Mouse (Mus musculus) liver, embryonic 15.5 days (tissue): ENCODE data around the gene Chrm2. TPM values are rescaled to one million over a fixed set of nuclear protein-coding genes. Genes with fewer than 3 reads are reported as not detected.

ENCODE experiments used
- ATAC-seq: fragments of 200-750 bp; cut with Nextera tagmentation; 2 replicates; pipeline ENCODE4 v1.8.0; 2017; ENCODE audit warnings: moderate number of reproducible peaks, mild to moderate bottlenecking, moderate library complexity; ENCODE audit not compliant: insufficient read depth
- H3K27ac ChIP-seq: fragments of 300-500 bp; sonication (generic); replicated peaks from 2 replicates; pipeline ENCODE4 v1.5.1; 2015; ENCODE audit warnings: mild to moderate bottlenecking, inconsistent platforms
- H3K27me3 ChIP-seq: fragments of 300-500 bp; sonication (generic); 2 replicates; pipeline ENCODE4 v1.6.1; 2015; ENCODE audit warnings: mild to moderate bottlenecking, inconsistent platforms
- H3K36me3 ChIP-seq: fragments of 300-500 bp; sonication (generic); replicated peaks from 2 replicates; pipeline ENCODE4 v1.6.1; 2015; ENCODE audit warnings: moderate library complexity, mild to moderate bottlenecking, inconsistent platforms
- H3K4me1 ChIP-seq: fragments of 300-500 bp; sonication (generic); replicated peaks from 2 replicates; pipeline ENCODE4 v1.6.1; 2015; ENCODE audit warnings: inconsistent platforms
- H3K4me2 ChIP-seq: fragments of 300-500 bp; sonication (generic); 2 replicates; pipeline ENCODE4 v1.6.1; 2015; ENCODE audit warnings: moderate library complexity, mild to moderate bottlenecking, inconsistent platforms
- H3K4me3 ChIP-seq: fragments of 300-500 bp; sonication (generic); replicated peaks from 2 replicates; pipeline ENCODE4 v1.5.1; 2015; ENCODE audit warnings: mild to moderate bottlenecking, inconsistent platforms
- H3K9ac ChIP-seq: fragments of 300-500 bp; sonication (generic); 2 replicates; pipeline ENCODE4 v1.6.1; 2015; ENCODE audit warnings: moderate library complexity, mild to moderate bottlenecking, inconsistent platforms
- H3K9me3 ChIP-seq: fragments of 300-500 bp; sonication (generic); replicated peaks from 2 replicates; pipeline ENCODE4 v1.6.1; 2016; ENCODE audit warnings: inconsistent platforms
- WGBS: fragments of 180-500 bp; shearing (Covaris S2); methylation state at CpG from one replicate; pipeline ENCODE4 v1.1.7; 2015; ENCODE audit warnings: mixed read lengths; ENCODE audit not compliant: insufficient replicate concordance; 5-methylcytosine and 5-hydroxymethylcytosine counted together
- polyA plus RNA-seq: library from polyadenylated mRNA; unstranded; fragments of >200 nt; fragmentation: Nextera tagmentation; extraction: Ambion mirVana; gene quantifications from 2 replicates; pipeline ENCODE4 v1.2.1, GENCODE M21; 2015

Chrm2 gene
- 0.28 and 0.33 TPM in 2 replicates for polyA plus RNA-seq

DNA sequence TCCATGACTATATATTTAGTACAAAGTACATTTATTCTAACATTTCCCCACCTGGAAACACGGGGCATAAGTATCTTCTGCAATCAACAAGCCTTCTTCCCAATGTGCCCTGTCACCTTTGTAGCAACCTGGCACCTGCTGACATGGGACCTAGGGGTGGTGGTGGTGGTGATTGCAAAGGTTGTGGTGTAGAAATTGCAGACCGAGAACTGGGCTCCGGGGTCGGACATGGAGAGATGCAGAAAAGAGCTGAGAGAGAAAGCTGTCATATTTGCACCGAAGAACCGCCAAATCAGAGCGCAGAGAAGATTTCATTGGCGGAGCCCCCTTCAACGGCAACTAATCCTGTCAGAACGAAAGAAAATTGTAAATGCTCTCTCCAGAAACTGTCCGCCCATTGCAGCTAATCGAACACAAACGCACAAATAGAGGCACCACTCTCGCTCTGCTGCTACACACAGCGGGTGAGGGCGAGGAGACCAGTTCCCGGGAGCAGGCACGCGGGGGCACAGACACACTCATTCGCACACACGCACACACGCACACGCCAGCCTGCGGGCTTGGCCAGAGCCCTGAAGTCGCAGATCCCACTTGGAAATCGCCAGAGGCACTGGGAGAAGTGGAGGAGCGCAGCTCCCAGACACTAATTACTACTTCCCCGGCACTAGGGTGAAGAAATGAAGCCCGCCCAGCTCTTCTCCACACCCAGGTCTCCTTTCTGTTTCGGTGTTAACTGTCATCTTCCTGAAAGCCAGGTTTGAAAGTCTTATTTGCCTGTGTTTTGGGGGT lies at the start of gene Chrm2:
Chrm2 (plus strand) TSS at position 473 of the 789 bp plus-strand sequence.
- no peak for ATAC-seq
- Histone ChIP-seq H3K36me3 (no peaks in the 10 kb centered on the region), H3K4me2 (peak within 1 kb of the TSS; percentile 58), H3K27me3 (peaks cover 34% of the 10 kb centered on the region), H3K4me1 (no peaks in the 10 kb centered on the region), H3K4me3 (peak within 1 kb of the TSS; percentile 41), H3K27ac (no peak within 1 kb of the TSS), H3K9ac (no peak within 1 kb of the TSS), H3K9me3 (no peaks in the 10 kb centered on the region)
- 2% methylated on average over 30 of the region's 30 CpGs for WGBS

DNA sequence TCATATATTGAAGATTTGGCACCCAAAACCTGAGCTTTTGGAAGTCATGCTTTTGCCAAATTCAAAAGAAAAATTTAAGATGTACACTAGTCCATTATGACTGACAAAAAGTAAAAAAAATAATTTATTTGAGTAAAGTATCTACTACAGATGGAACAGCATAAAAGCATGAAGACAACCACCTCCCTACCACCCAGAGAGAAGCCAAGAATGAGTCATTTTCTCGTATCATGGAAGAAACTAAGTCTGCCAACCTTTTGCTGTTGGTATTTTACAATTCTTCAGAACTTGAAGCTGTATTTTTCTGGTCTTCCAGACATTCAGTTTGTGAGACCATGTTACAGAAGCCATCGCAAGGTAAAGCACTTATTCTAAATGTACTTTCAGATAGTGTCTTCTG lies 13.9 kb upstream of the Chrm2 start:
- H3K9ac ChIP-seq: no peak overlapping the region
- H3K9me3 ChIP-seq: no peaks in the 10 kb centered on the region
- H3K27me3 ChIP-seq: no peaks in the 10 kb centered on the region
- H3K4me2 ChIP-seq: no peak overlapping the region
- H3K27ac ChIP-seq: no peak overlapping the region
- WGBS: 54% methylated on average over 2 of the region's 2 CpGs
- no peaks in the 10 kb centered on the region for H3K4me1 ChIP-seq
- no peaks in the 10 kb centered on the region for H3K36me3 ChIP-seq
- no peak for ATAC-seq
- no peak overlapping the region for H3K4me3 ChIP-seq

- H3K36me3 ChIP-seq: no peaks in the 10 kb centered on the region
- H3K27me3 ChIP-seq: no peaks in the 10 kb centered on the region
- no peak overlapping the region for H3K4me2 ChIP-seq
- H3K9ac ChIP-seq: no peak overlapping the region
- H3K9me3 ChIP-seq: no peaks in the 10 kb centered on the region
- no peak overlapping the region for H3K27ac ChIP-seq
- WGBS: 43% methylated on average over 4 of the region's 4 CpGs
- H3K4me3 ChIP-seq: no peak overlapping the region
- no peaks in the 10 kb centered on the region for H3K4me1 ChIP-seq
- ATAC-seq: no peak
Observed at GRCm38 (mm10) chr6:36377936-36378335, 9.9 kb upstream of the Chrm2 start.

DNA sequence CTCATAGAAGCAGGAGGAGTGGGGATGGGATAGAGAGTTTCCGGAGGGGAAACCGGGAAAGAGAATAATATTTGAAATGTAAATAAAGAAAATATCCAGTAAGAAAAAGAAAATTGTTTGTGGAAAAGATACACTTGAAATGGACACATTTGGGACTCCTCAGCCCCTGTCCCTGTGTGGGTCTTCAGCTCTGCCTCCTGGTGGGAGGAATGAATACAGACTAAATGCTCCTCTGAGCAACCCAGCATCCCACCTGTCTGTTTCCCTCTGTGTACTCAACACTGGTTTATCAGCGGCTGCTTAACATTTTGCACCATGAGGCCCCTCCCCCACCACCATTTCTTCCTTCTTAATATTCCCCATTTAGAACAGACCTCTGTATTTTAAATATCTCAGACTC lies 3.8 kb upstream of the Chrm2 start:
- no peak for ATAC-seq
- H3K4me2 ChIP-seq: no peak overlapping the region
- no peaks in the 10 kb centered on the region for H3K36me3 ChIP-seq
- no peak overlapping the region for H3K4me3 ChIP-seq
- H3K27me3 ChIP-seq: peaks cover 22% of the 10 kb centered on the region
- H3K9me3 ChIP-seq: no peaks in the 10 kb centered on the region
- WGBS: 37% methylated on average over 3 of the region's 3 CpGs
- no peaks in the 10 kb centered on the region for H3K4me1 ChIP-seq
- H3K27ac ChIP-seq: no peak overlapping the region
- no peak overlapping the region for H3K9ac ChIP-seq

- H3K4me2 ChIP-seq: peak overlapping the region; percentile 58
- no peak for ATAC-seq
- WGBS: 2% methylated on average over 36 of the region's 36 CpGs
- no peak overlapping the region for H3K9ac ChIP-seq
- H3K4me1 ChIP-seq: no peaks in the 10 kb centered on the region
- no peaks in the 10 kb centered on the region for H3K9me3 ChIP-seq
- no peak overlapping the region for H3K27ac ChIP-seq
- peaks cover 34% of the 10 kb centered on the region for H3K27me3 ChIP-seq
- H3K4me3 ChIP-seq: peak overlapping the region; percentile 41
- H3K36me3 ChIP-seq: no peaks in the 10 kb centered on the region
Observed at GRCm38 (mm10) chr6:36388401-36389259, 746 bp downstream of the Chrm2 start.

GRCm38 (mm10) chr6:36389260-36389965 lies 1.5 kb downstream of the Chrm2 start:
- no peaks in the 10 kb centered on the region for H3K36me3 ChIP-seq
- no peak overlapping the region for H3K9ac ChIP-seq
- no peaks in the 10 kb centered on the region for H3K9me3 ChIP-seq
- no peak overlapping the region for H3K27ac ChIP-seq
- 0 out of 2 replicates have a peak overlapping the region, but pooled peaks have one; percentile 41 for H3K4me3 ChIP-seq
- H3K4me2 ChIP-seq: peak overlapping the region; percentile 58
- no peaks in the 10 kb centered on the region for H3K4me1 ChIP-seq
- ATAC-seq: no peak
- peaks cover 34% of the 10 kb centered on the region for H3K27me3 ChIP-seq
- WGBS: 26% methylated on average over 20 of the region's 20 CpGs

DNA sequence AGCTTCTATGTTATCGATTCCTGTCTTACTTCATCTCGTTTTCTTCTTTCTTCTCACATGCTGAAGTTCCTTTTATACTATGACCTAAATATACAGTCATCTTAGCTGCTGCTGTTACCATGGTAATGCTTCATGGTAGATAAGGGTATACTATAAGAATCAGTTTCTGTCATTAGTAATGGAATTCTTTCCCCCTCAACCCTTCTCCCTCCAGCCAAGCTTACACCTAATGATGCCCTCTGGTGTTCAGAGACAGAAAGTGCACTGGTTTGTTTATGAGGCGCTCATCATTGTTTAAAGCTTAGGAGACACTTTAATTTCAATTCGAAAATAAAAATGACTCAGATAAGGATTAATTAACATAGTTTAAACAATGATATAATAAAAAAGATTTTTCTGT lies 5.8 kb downstream of the Chrm2 start:
- Histone ChIP-seq H3K27me3 (peaks cover 16% of the 10 kb centered on the region), H3K27ac (no peak overlapping the region), H3K9me3 (no peaks in the 10 kb centered on the region), H3K4me2 (no peak overlapping the region), H3K9ac (no peak overlapping the region), H3K4me1 (no peaks in the 10 kb centered on the region), H3K4me3 (no peak overlapping the region), H3K36me3 (no peaks in the 10 kb centered on the region)
- WGBS: 44% methylated on average over 4 of the region's 4 CpGs
- ATAC-seq: no peak

- Histone ChIP-seq H3K4me1 (no peaks in the 10 kb centered on the region), H3K9ac (no peak overlapping the region), H3K4me2 (no peak overlapping the region), H3K27ac (no peak overlapping the region), H3K9me3 (no peaks in the 10 kb centered on the region), H3K36me3 (no peaks in the 10 kb centered on the region), H3K27me3 (no peaks in the 10 kb centered on the region), H3K4me3 (no peak overlapping the region)
- no peak for ATAC-seq
- WGBS: 49% methylated on average over 5 of the region's 5 CpGs
Observed at GRCm38 (mm10) chr6:36405139-36405538, 17.3 kb downstream of the Chrm2 start.

GRCm38 (mm10) chr6:36409016-36409415 lies 21.1 kb downstream of the Chrm2 start:
- Histone ChIP-seq H3K36me3 (no peaks in the 10 kb centered on the region), H3K9ac (no peak overlapping the region), H3K4me3 (no peak overlapping the region), H3K4me1 (no peaks in the 10 kb centered on the region), H3K27ac (no peak overlapping the region), H3K4me2 (no peak overlapping the region), H3K9me3 (no peaks in the 10 kb centered on the region), H3K27me3 (no peaks in the 10 kb centered on the region)
- no peak for ATAC-seq

- 50% methylated on average over 2 of the region's 2 CpGs for WGBS
- no peaks in the 10 kb centered on the region for H3K27me3 ChIP-seq
- no peak overlapping the region for H3K27ac ChIP-seq
- no peaks in the 10 kb centered on the region for H3K36me3 ChIP-seq
- H3K9ac ChIP-seq: no peak overlapping the region
- no peaks in the 10 kb centered on the region for H3K4me1 ChIP-seq
- ATAC-seq: no peak
- H3K9me3 ChIP-seq: no peaks in the 10 kb centered on the region
- no peak overlapping the region for H3K4me2 ChIP-seq
- H3K4me3 ChIP-seq: no peak overlapping the region
Observed at GRCm38 (mm10) chr6:36410057-36410456, 22.2 kb downstream of the Chrm2 start.

DNA sequence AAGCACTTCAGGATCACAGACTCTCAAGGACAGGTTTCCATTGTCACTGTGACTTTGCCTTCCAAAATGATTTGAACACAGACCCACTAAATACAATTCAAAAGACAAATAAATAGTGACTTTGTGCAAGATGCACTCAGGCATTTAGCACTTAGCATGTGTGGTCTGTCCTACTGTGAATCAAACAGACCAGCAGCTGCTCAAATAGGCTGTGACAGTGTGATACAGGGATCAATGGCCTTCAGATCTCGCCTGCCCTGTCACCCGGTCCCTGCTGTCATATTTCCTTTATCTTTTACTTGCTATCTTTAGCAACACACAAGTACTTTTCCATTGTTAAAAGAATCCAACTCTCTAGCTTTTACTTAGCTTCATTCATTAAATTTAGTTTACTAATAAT lies 31.8 kb downstream of the Chrm2 start:
- Histone ChIP-seq H3K4me2 (no peak overlapping the region), H3K9ac (no peak overlapping the region), H3K4me1 (no peaks in the 10 kb centered on the region), H3K27me3 (no peaks in the 10 kb centered on the region), H3K4me3 (no peak overlapping the region), H3K27ac (no peak overlapping the region), H3K36me3 (no peaks in the 10 kb centered on the region), H3K9me3 (no peaks in the 10 kb centered on the region)
- ATAC-seq: no peak
- WGBS: 35% methylated on average over 2 of the region's 2 CpGs
